Mouse (Mus musculus): ENCODE measurements around the gene Pced1b. TPM values are rescaled to one million over a fixed set of nuclear protein-coding genes. Genes with fewer than 3 reads are reported as not detected.

Gene Pced1b
- total and polyA plus RNA-seq, 3 experiments: 6.6 to 36.5 TPM; not detected in 1

GRCm38 (mm10) chr15:97277328-97277727 lies 30.4 kb downstream of the Pced1b start:
- DNase-seq (ENCODE audit: low read depth, low spot score): no peak
- no peak overlapping the region for H3K9ac ChIP-seq (ENCODE audit: control insufficient read depth, low read depth, low read length, poor library complexity, severe bottlenecking)
- no peak overlapping the region for H3K27ac ChIP-seq (ENCODE audit: control insufficient read depth, low read depth, low read length)
- no peaks in the 10 kb centered on the region for H3K36me3 ChIP-seq (ENCODE audit: control insufficient read depth in 1 of 2, insufficient read depth in 2 of 2, low read length in 2 of 2)
- TF ChIP-seq RCOR1 (IDR thresholded peaks at IDR 0.05; ENCODE audit: low read depth, low read length): no peak
- TF ChIP-seq MYB (IDR thresholded peaks at IDR 0.05; ENCODE audit: low read depth, low read length): no peak
- no peak for TF ChIP-seq TBP (IDR thresholded peaks at IDR 0.05; ENCODE audit: low read depth, low read length)
- TF ChIP-seq NRF1 (IDR thresholded peaks at IDR 0.05; ENCODE audit: insufficient read depth, low read depth, low read length, poor library complexity, severe bottlenecking): no peak
- no peak for TF ChIP-seq E2F4 (IDR thresholded peaks at IDR 0.05; ENCODE audit: borderline replicate concordance, low read depth, low read length)
- TF ChIP-seq RAD21 (IDR thresholded peaks at IDR 0.05; ENCODE audit: low read depth, low read length): no peak
- no peak for TF ChIP-seq POLR2AphosphoS5 (IDR thresholded peaks at IDR 0.05; ENCODE audit: borderline replicate concordance, low read depth, low read length)
- TF ChIP-seq HCFC1 (IDR thresholded peaks at IDR 0.05; ENCODE audit: low read depth, low read length): no peak
- TF ChIP-seq CTCF (IDR thresholded peaks at IDR 0.05 in 2 of 3, conservative IDR thresholded peaks at IDR 0.05 in 1 of 3; ENCODE audit: control insufficient read depth in 1 of 3, insufficient read depth in 1 of 3, low read depth in 2 of 3, low read length in 3 of 3, poor library complexity in 1 of 3, severe bottlenecking in 1 of 3): no peak
- TF ChIP-seq USF1 (IDR thresholded peaks at IDR 0.05; ENCODE audit: low read depth, low read length): no peak
- no peak for TF ChIP-seq SMC3 (IDR thresholded peaks at IDR 0.05; ENCODE audit: low read depth, low read length)
- no peak for TF ChIP-seq ZKSCAN1 (IDR thresholded peaks at IDR 0.05; ENCODE audit: low read depth, low read length)
- TF ChIP-seq MAFK (IDR thresholded peaks at IDR 0.05; ENCODE audit: borderline replicate concordance, low read depth, low read length): no peak
- no peak for TF ChIP-seq ZMIZ1 (IDR thresholded peaks at IDR 0.05; ENCODE audit: low read depth, low read length)
- no peak for TF ChIP-seq CHD1 (IDR thresholded peaks at IDR 0.05; ENCODE audit: low read depth, low read length)
- TF ChIP-seq ELF1 (IDR thresholded peaks at IDR 0.05; ENCODE audit: low read depth, low read length): no peak
- TF ChIP-seq UBTF (IDR thresholded peaks at IDR 0.05; ENCODE audit: borderline replicate concordance, insufficient read depth, low read depth, low read length): no peak
- TF ChIP-seq MAX (IDR thresholded peaks at IDR 0.05; ENCODE audit: low read length): no peak
- TF ChIP-seq GATA1 (IDR thresholded peaks at IDR 0.05; ENCODE audit: low read depth, low read length): no peak
- TF ChIP-seq CHD2 (IDR thresholded peaks at IDR 0.05; ENCODE audit: low read length): no peak
- no peak overlapping the region for H3K4me3 ChIP-seq (ENCODE audit: control insufficient read depth in 1 of 2, insufficient read depth in 1 of 2, low read depth in 2 of 2, low read length in 2 of 2)
- H3K4me1 ChIP-seq (ENCODE audit: control insufficient read depth in 1 of 2, insufficient read depth in 2 of 2, low read length in 2 of 2): no peaks in the 10 kb centered on the region
- H3K9me3 ChIP-seq (replicated peaks; ENCODE audit: insufficient read depth, low read length): no peaks in the 10 kb centered on the region
- H3K79me2 ChIP-seq (ENCODE audit: control insufficient read depth, insufficient read depth, low read length, poor library complexity): no peaks in the 10 kb centered on the region
- H3K27me3 ChIP-seq (ENCODE audit: control insufficient read depth in 1 of 2, insufficient read depth in 2 of 2, low read length in 2 of 2): peaks cover 0 to under 1% of the 10 kb centered on the region in 2 experiments; a peak in 1 of 4 replicates

- no peaks in the 10 kb centered on the region for H3K27me3 ChIP-seq (ENCODE audit: control insufficient read depth in 1 of 2, insufficient read depth in 2 of 2, low read length in 2 of 2)
- H3K4me1 ChIP-seq (ENCODE audit: control insufficient read depth in 1 of 2, insufficient read depth in 2 of 2, low read length in 2 of 2): no peaks in the 10 kb centered on the region
- H3K27ac ChIP-seq (ENCODE audit: control insufficient read depth, low read depth, low read length): no peak overlapping the region
- TF ChIP-seq E2F4 (IDR thresholded peaks at IDR 0.05; ENCODE audit: borderline replicate concordance, low read depth, low read length): no peak
- no peaks in the 10 kb centered on the region for H3K79me2 ChIP-seq (ENCODE audit: control insufficient read depth, insufficient read depth, low read length, poor library complexity)
- H3K9ac ChIP-seq (ENCODE audit: control insufficient read depth, low read depth, low read length, poor library complexity, severe bottlenecking): no peak overlapping the region
- no peak for DNase-seq (ENCODE audit: low read depth, low spot score)
- no peak overlapping the region for H3K4me3 ChIP-seq (ENCODE audit: control insufficient read depth in 1 of 2, insufficient read depth in 1 of 2, low read depth in 2 of 2, low read length in 2 of 2)
- no peaks in the 10 kb centered on the region for H3K9me3 ChIP-seq (replicated peaks; ENCODE audit: insufficient read depth, low read length)
- no peaks in the 10 kb centered on the region for H3K36me3 ChIP-seq (ENCODE audit: control insufficient read depth in 1 of 2, insufficient read depth in 2 of 2, low read length in 2 of 2)
Measured at GRCm38 (mm10) chr15:97278340-97278948, 31.5 kb downstream of the Pced1b start.
